Mouse (Mus musculus) heart, embryonic 13.5 days (tissue): ENCODE results near the gene Mylip. TPM values are rescaled to one million over a fixed set of nuclear protein-coding genes. Genes with fewer than 3 reads are reported as not detected.
A peak's percentile ranks its signal among the peaks of the same experiment; 100 is the strongest.

Experiments used
- ATAC-seq: fragments of 200-750 bp; cut with Nextera tagmentation; 2 replicates; pipeline ENCODE4 v1.8.0; 2017; ENCODE audit warnings: moderate TSS enrichment; ENCODE audit not compliant: insufficient number of reproducible peaks, low FRiP score, low TSS enrichment; ENCODE audit errors: extremely low read depth
- H3K27ac ChIP-seq: fragments of 300-500 bp; sonication (generic); replicated peaks from 2 replicates; pipeline ENCODE4 v1.5.1; 2015; ENCODE audit warnings: moderate library complexity, mild to moderate bottlenecking, inconsistent platforms
- H3K27me3 ChIP-seq: fragments of 300-500 bp; sonication (generic); replicated peaks from 2 replicates; pipeline ENCODE4 v1.6.1; 2015; ENCODE audit warnings: mild to moderate bottlenecking, inconsistent platforms
- H3K36me3 ChIP-seq: fragments of 300-500 bp; sonication (generic); 2 replicates; pipeline ENCODE4 v1.6.1; 2015; ENCODE audit warnings: mild to moderate bottlenecking, inconsistent platforms
- H3K4me1 ChIP-seq: fragments of 300-500 bp; sonication (generic); 2 replicates; pipeline ENCODE4 v1.6.1; 2015; ENCODE audit warnings: inconsistent platforms
- H3K4me2 ChIP-seq: fragments of 300-500 bp; sonication (generic); 2 replicates; pipeline ENCODE4 v1.6.1; 2015; ENCODE audit warnings: inconsistent platforms, mild to moderate bottlenecking, moderate library complexity
- H3K4me3 ChIP-seq: fragments of 300-500 bp; sonication (generic); 2 replicates; pipeline ENCODE4 v1.5.1; 2015; ENCODE audit warnings: moderate library complexity, mild to moderate bottlenecking, inconsistent platforms
- H3K9ac ChIP-seq: fragments of 300-500 bp; sonication (generic); 2 replicates; pipeline ENCODE4 v1.6.1; 2015; ENCODE audit warnings: inconsistent platforms, mild to moderate bottlenecking, moderate library complexity
- H3K9me3 ChIP-seq: fragments of 300-500 bp; sonication (generic); 2 replicates; pipeline ENCODE4 v1.6.1; 2016; ENCODE audit warnings: inconsistent platforms
- WGBS: fragments of 180-500 bp; shearing (Covaris S2); methylation state at CpG from one replicate; pipeline ENCODE4 v1.1.7; 2015; ENCODE audit warnings: mixed read lengths; 5-methylcytosine and 5-hydroxymethylcytosine counted together
- polyA plus RNA-seq: library from polyadenylated mRNA; unstranded; fragments of >200 nt; fragmentation: Nextera tagmentation; extraction: Ambion mirVana; gene quantifications from 2 replicates; pipeline ENCODE4 v1.2.1, GENCODE M21; 2015

Gene Mylip
- polyA plus RNA-seq, 1 experiment from 2014 or later: 8.1 TPM

DNA sequence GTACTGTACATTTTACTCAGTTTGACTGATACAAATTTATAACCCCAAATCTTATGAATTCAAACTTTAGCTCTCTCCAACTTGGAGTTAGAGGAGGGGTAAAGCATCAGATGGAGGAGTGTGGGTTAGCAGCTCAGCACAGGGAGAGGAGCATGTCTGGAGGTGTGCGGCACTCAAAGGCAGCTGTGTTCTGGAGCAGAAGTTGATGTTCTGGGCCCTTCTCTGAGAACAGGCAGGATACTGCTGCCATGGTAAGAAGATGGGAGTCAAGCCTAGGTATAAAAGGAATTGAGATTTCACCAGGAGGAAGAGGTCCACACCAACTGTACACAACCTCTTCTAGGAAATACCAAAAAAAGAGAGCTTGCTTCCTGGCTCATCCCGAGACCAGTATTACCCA lies 17.1 kb upstream of the Mylip start:
- peaks cover 5% of the 10 kb centered on the region; the same call in 1 of the 2 replicates for H3K27me3 ChIP-seq

DNA sequence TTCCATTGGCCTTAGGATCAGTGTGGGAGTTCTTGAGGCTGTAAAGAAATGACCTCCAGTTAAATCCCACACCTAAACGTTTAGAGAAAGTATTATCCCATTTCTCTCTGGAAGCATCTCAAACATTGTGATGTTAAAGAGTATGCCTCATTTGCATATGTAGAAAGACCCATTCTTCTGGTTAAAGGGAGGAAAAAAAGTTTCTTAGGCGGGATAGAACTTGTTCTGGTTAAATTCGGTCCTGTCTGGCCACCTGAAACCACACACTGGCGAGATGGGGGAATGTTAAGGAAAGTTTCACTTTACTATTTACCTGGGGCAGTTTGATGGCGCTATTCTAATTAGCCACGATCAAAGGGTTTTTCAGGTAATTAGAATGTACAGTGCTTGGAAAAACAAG lies 14.7 kb upstream of the Mylip start:
- no peak for ATAC-seq
- Histone ChIP-seq H3K9ac (no peak overlapping the region), H3K9me3 (no peaks in the 10 kb centered on the region), H3K4me3 (no peak overlapping the region), H3K27ac (no peak overlapping the region), H3K4me2 (no peak overlapping the region), H3K27me3 (peaks cover 5% of the 10 kb centered on the region; the same call in 1 of the 2 replicates), H3K36me3 (no peaks in the 10 kb centered on the region), H3K4me1 (no peaks in the 10 kb centered on the region)
- 39% methylated on average over 6 of the region's 6 CpGs for WGBS

More for the DNA sequence above, 17.1 kb upstream of the Mylip start:
- no peak overlapping the region for H3K4me3 ChIP-seq
- no peak overlapping the region for H3K27ac ChIP-seq
- H3K9ac ChIP-seq: no peak overlapping the region
- WGBS: 78% methylated on average over 2 of the region's 2 CpGs
- no peaks in the 10 kb centered on the region for H3K9me3 ChIP-seq
- no peaks in the 10 kb centered on the region for H3K4me1 ChIP-seq
- no peak for ATAC-seq
- H3K4me2 ChIP-seq: no peak overlapping the region
- no peaks in the 10 kb centered on the region for H3K36me3 ChIP-seq

DNA sequence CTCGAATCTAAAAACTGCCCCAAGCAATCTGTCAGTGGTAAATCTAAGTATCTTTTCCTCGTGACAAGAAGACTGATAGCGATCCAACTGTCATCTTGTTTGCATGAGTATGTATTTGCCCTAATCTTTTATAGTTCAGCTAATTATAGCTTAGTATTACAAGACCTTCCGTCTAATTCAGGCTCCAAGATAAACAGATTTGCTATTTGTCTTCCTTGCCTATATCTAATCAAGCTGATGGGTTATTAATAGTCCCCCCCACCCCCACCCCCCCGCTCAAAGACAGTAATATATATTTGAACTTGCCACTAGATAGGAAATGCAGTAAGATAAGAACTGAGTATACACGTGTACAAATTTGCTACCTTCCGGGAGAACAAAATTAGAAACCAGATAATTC lies 7.3 kb upstream of the Mylip start:
- Histone ChIP-seq H3K27me3 (no peaks in the 10 kb centered on the region), H3K36me3 (no peaks in the 10 kb centered on the region), H3K9me3 (peaks cover 5% of the 10 kb centered on the region; the same call in 1 of the 2 replicates), H3K4me1 (peaks cover 6% of the 10 kb centered on the region; the same call in 1 of the 2 replicates), H3K4me2 (peak overlapping the region; percentile 9; the same call in 1 of the 2 replicates), H3K9ac (no peak overlapping the region), H3K27ac (no peak overlapping the region), H3K4me3 (no peak overlapping the region)
- ATAC-seq: no peak
- WGBS: 32% methylated on average over 7 of the region's 7 CpGs

DNA sequence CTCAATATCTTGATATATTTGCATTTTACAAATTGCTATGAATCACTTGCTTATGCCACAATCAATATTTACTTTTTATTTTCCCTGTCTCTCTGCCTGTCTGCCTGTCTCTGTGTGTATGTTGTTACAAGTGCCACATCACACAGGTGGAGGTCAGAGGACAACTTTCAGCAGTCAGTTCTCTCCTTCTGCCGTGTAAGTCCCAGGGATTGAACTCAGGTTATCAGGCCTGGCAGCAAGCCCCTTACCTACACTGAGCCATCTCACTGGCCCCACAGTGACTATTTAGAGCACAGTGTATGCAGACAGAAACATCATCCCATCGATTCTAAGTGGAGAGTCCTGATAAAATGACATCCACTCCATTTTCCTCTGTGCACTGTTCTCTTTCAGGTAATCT lies 4.9 kb upstream of the Mylip start:
- Histone ChIP-seq H3K9ac (no peak overlapping the region), H3K27ac (no peak overlapping the region), H3K4me3 (no peak overlapping the region), H3K36me3 (no peaks in the 10 kb centered on the region), H3K27me3 (no peaks in the 10 kb centered on the region), H3K4me2 (no peak overlapping the region), H3K4me1 (peaks cover 17% of the 10 kb centered on the region), H3K9me3 (peaks cover 5% of the 10 kb centered on the region; the same call in 1 of the 2 replicates)
- WGBS: 49% methylated on average over 2 of the region's 2 CpGs
- no peak for ATAC-seq

- Histone ChIP-seq H3K27ac (no peak overlapping the region), H3K9ac (no peak overlapping the region), H3K4me2 (no peak overlapping the region), H3K9me3 (peaks cover 5% of the 10 kb centered on the region; the same call in 1 of the 2 replicates), H3K4me1 (peaks cover 21% of the 10 kb centered on the region), H3K27me3 (no peaks in the 10 kb centered on the region), H3K4me3 (no peak overlapping the region), H3K36me3 (no peaks in the 10 kb centered on the region)
- WGBS: 87% methylated on average over 6 of the region's 6 CpGs
- no peak for ATAC-seq
Measured at GRCm38 (mm10) chr13:45385521-45385920, 4.0 kb upstream of the Mylip start.

DNA sequence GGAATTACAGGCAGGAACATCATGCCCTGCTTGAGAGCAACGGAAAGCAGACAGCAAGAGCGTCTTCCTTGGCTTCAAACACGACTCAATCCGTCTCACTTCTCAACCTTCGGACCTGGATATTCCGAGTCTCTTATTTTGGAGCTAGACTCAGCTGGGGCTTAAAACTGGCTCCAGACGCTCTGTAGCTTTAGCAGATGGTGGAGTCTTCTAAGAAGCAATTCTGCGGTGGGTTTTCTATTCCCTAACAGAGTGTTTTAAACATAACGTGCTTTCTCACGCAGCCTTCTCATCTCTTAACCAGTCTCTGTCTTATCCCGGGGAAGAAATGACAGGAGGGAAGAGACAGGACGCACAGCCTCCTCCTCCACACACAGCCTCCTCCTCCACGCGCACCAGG lies 3.3 kb upstream of the Mylip start:
- Histone ChIP-seq H3K27me3 (no peaks in the 10 kb centered on the region), H3K4me1 (peaks cover 28% of the 10 kb centered on the region), H3K4me3 (no peak overlapping the region), H3K9me3 (peaks cover 5% of the 10 kb centered on the region; the same call in 1 of the 2 replicates), H3K4me2 (no peak overlapping the region), H3K9ac (no peak overlapping the region), H3K36me3 (no peaks in the 10 kb centered on the region), H3K27ac (no peak overlapping the region)
- 86% methylated on average over 14 of the region's 14 CpGs for WGBS
- ATAC-seq: no peak

DNA sequence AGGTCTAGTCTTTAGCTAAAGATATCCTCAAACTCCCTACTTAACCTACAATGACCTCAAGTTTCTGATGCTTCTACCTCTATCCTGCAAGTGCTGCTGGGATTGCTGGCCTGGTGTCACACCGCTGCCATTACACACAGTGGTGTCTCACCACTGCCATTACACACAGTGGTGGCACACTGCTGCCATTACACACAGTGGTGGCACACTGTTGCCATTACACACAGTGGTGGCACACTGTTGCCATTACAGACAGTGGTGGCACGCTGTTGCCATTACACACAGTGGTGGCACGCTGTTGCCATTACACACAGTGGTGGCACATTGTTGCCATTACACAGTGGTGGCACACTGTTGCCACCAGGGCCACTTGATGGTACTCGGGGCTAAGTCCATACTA lies 2.3 kb upstream of the Mylip start:
- Histone ChIP-seq H3K27ac (no peak overlapping the region), H3K9me3 (peaks cover 5% of the 10 kb centered on the region; the same call in 1 of the 2 replicates), H3K9ac (no peak overlapping the region), H3K4me3 (no peak overlapping the region), H3K27me3 (no peaks in the 10 kb centered on the region), H3K4me2 (no peak overlapping the region), H3K4me1 (peaks cover 36% of the 10 kb centered on the region), H3K36me3 (no peaks in the 10 kb centered on the region)
- WGBS: 94% methylated on average over 4 of the region's 4 CpGs
- ATAC-seq: no peak

GRCm38 (mm10) chr13:45388254-45388805 lies 1.2 kb upstream of the Mylip start:
- Histone ChIP-seq H3K27me3 (no peaks in the 10 kb centered on the region), H3K4me2 (peak overlapping the region; percentile 100; the same call in 1 of the 2 replicates), H3K27ac (no peak overlapping the region), H3K4me3 (no peak overlapping the region), H3K9me3 (peaks cover 5% of the 10 kb centered on the region; the same call in 1 of the 2 replicates), H3K9ac (no peak overlapping the region), H3K36me3 (no peaks in the 10 kb centered on the region), H3K4me1 (peaks cover 43% of the 10 kb centered on the region)
- no peak for ATAC-seq
- WGBS: 56% methylated on average over 16 of the region's 16 CpGs

GRCm38 (mm10) chr13:45388889-45389288 lies 653 bp upstream of the Mylip start:
- ATAC-seq: no peak

DNA sequence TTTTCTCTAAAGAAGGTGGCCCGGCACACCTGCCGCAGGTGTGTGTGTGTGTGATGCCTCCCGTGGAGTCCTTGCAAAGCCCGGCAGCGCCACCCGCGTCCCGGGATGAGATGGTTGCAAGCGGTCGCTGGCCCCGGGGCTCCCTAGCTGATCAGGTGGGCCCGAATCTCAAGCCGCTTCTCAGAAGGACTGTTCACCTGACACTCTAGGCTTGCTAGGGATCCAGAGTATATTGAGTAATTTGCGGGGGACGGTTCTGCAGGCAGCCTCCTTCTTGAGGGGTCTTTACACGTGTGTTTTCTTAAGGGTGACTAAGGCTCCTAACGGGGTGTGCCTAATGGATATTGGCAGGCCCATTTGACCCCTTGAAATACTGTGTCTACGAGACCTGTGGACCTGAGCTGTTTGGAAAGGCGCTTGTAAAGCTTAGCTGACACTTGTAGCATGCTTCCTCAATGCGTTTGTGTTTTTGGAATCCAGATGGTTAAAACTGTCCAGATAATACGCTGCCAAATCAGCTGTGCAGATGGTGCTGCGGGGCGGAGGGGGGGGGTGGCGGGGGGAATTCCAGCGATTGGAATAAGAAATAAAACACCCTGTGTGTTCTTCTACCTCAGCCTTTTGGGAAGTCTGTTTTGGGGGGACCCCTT lies 895 bp downstream of the Mylip start:
- peak overlapping the region; percentile 86 for H3K9ac ChIP-seq
- peak overlapping the region; percentile 100 for H3K4me2 ChIP-seq
- H3K4me3 ChIP-seq: peak overlapping the region; percentile 87
- H3K36me3 ChIP-seq: 0 out of 2 replicates have a peak, but pooled peaks cover 3% of the 10 kb centered on the region
- no peaks in the 10 kb centered on the region for H3K9me3 ChIP-seq
- H3K27ac ChIP-seq: peak overlapping the region; percentile 81
- H3K27me3 ChIP-seq: no peaks in the 10 kb centered on the region
- peaks cover 53% of the 10 kb centered on the region for H3K4me1 ChIP-seq
- ATAC-seq: no peak
- WGBS: 5% methylated on average over 25 of the region's 25 CpGs

More at GRCm38 (mm10) chr13:45388889-45389288, 653 bp upstream of the Mylip start:
- Histone ChIP-seq H3K4me2 (peak overlapping the region; percentile 100), H3K9me3 (peaks cover 4% of the 10 kb centered on the region; the same call in 1 of the 2 replicates), H3K27me3 (no peaks in the 10 kb centered on the region), H3K36me3 (no peaks in the 10 kb centered on the region), H3K4me1 (peaks cover 45% of the 10 kb centered on the region), H3K27ac (peak overlapping the region; percentile 62), H3K9ac (peak overlapping the region; percentile 74), H3K4me3 (peak overlapping the region; percentile 87)
- 32% methylated on average over 4 of the region's 4 CpGs for WGBS

- H3K4me2 ChIP-seq: peak overlapping the region; percentile 100
- no peak for ATAC-seq
- WGBS: 31% methylated on average over 19 of the region's 19 CpGs
- H3K4me1 ChIP-seq: peaks cover 59% of the 10 kb centered on the region
- 0 out of 2 replicates have a peak, but pooled peaks cover 3% of the 10 kb centered on the region for H3K36me3 ChIP-seq
- H3K9me3 ChIP-seq: no peaks in the 10 kb centered on the region
- peak overlapping the region; percentile 86 for H3K9ac ChIP-seq
- H3K27me3 ChIP-seq: no peaks in the 10 kb centered on the region
- peak overlapping the region; percentile 87 for H3K4me3 ChIP-seq
- peak overlapping the region; percentile 81 for H3K27ac ChIP-seq
Measured at GRCm38 (mm10) chr13:45390962-45391853, 1.7 kb downstream of the Mylip start.
